Comparison of ENCODE assay signal across 8 mouse cellular contexts in genomic region chr2:162943148-162943846, GRCm38 (mm10). TPM values are rescaled to one million over a fixed set of nuclear protein-coding genes. Genes with fewer than 3 reads are reported as not detected.
DNase-seq lines count a peak whose midpoint lies in the region; ATAC-seq and TF ChIP-seq lines count a peak whose summit lies in the region.

TSS of gene L3mbtl1 (plus strand) at chr2:162943472.

- peaks cover 24% of the 10 kb centered on the region for H3K36me3 ChIP-seq in kidney, embryonic 14.5 days (ENCODE audit: control insufficient read depth, insufficient read depth, low read length)
- peaks cover 31% of the 10 kb centered on the region for H3K36me3 ChIP-seq in forebrain, embryonic 13.5 days (ENCODE audit: poor library complexity, severe bottlenecking)
- peaks cover 27% of the 10 kb centered on the region for H3K36me3 ChIP-seq in intestine, embryonic 14.5 days (ENCODE audit: control insufficient read depth, insufficient read depth, low read length)
- H3K36me3 ChIP-seq in limb, embryonic 14.5 days (ENCODE audit: control insufficient read depth, insufficient read depth, low read length), result peaks cover 20% of the 10 kb centered on the region
- peaks cover 30% of the 10 kb centered on the region for H3K36me3 ChIP-seq in neural tube, embryonic 15.5 days

- no peak for TF ChIP-seq POLR2A in bone marrow macrophage, adult 2 months (IDR thresholded peaks at IDR 0.05; ENCODE audit: borderline replicate concordance, low read depth, low read length)
- no peak for TF ChIP-seq POLR2A in limb, embryonic 14.5 days (IDR thresholded peaks at IDR 0.05; ENCODE audit: borderline replicate concordance, extremely low read depth, insufficient read depth, insufficient read length)

- H3K4me2 ChIP-seq in kidney, embryonic 14.5 days (replicated peaks; ENCODE audit: low read depth, low read length), result peak within 1 kb of the TSS; percentile 67
- H3K4me2 ChIP-seq in forebrain, embryonic 13.5 days, result peak within 1 kb of the TSS; percentile 98
- peak within 1 kb of the TSS; percentile 99 for H3K4me2 ChIP-seq in intestine, embryonic 14.5 days (ENCODE audit: low read length)
- peak within 1 kb of the TSS; percentile 98 for H3K4me2 ChIP-seq in limb, embryonic 14.5 days (replicated peaks; ENCODE audit: low read depth, low read length, severe bottlenecking)
- peak within 1 kb of the TSS; percentile 95 for H3K4me2 ChIP-seq in neural tube, embryonic 15.5 days

- no peak for DNase-seq in kidney, adult 11 months
- peak; percentile 72 for DNase-seq in intestine, embryonic 14.5 days (ENCODE audit: low spot score)
- no peak for DNase-seq in limb, embryonic 14.5 days (ENCODE audit: low spot score)
- DNase-seq in yolk sac, embryonic 10.5 days (ENCODE audit: low spot score), result no peak

- no peak within 1 kb of the TSS for H3K27ac ChIP-seq in kidney, embryonic 14.5 days (ENCODE audit: low read depth, low read length)
- no peak within 1 kb of the TSS for H3K27ac ChIP-seq in bone marrow macrophage, adult 2 months (ENCODE audit: insufficient read depth, low read depth, low read length)
- H3K27ac ChIP-seq in forebrain, embryonic 13.5 days, result no peak within 1 kb of the TSS
- H3K27ac ChIP-seq in intestine, embryonic 14.5 days (ENCODE audit: low read depth), result no peak within 1 kb of the TSS
- H3K27ac ChIP-seq in limb, embryonic 14.5 days (replicated peaks; ENCODE audit: low read depth, low read length), result no peak within 1 kb of the TSS
- peak within 1 kb of the TSS; percentile 77 for H3K27ac ChIP-seq in neural tube, embryonic 15.5 days (replicated peaks)

- peak within 1 kb of the TSS; percentile 32; the same call in 1 of the 2 replicates for H3K9ac ChIP-seq in kidney, embryonic 14.5 days (ENCODE audit: low read depth, low read length)
- peak within 1 kb of the TSS; percentile 68 for H3K9ac ChIP-seq in forebrain, embryonic 13.5 days
- peak within 1 kb of the TSS; percentile 47 for H3K9ac ChIP-seq in intestine, embryonic 14.5 days (ENCODE audit: low read length)
- peak within 1 kb of the TSS; percentile 58 for H3K9ac ChIP-seq in limb, embryonic 14.5 days (ENCODE audit: low read depth, low read length, severe bottlenecking)
- H3K9ac ChIP-seq in neural tube, embryonic 15.5 days (replicated peaks), result peak within 1 kb of the TSS; percentile 69

- TF ChIP-seq CTCF in bone marrow macrophage, adult 2 months (IDR thresholded peaks at IDR 0.05; ENCODE audit: low read depth, low read length), result no peak

- ATAC-seq in kidney, embryonic 14.5 days (ENCODE audit: low FRiP score, low TSS enrichment), result peak; percentile 61
- ATAC-seq in forebrain, embryonic 13.5 days, result peak; percentile 77
- ATAC-seq in intestine, embryonic 14.5 days (replicated peaks; ENCODE audit: low FRiP score, low TSS enrichment, low read depth), result peak; percentile 42; the same call in 1 of the 2 replicates
- peak; percentile 32; the same call in 1 of the 2 replicates for ATAC-seq in limb, embryonic 14.5 days (ENCODE audit: low FRiP score, low read depth)
- peak; percentile 89 for ATAC-seq in neural tube, embryonic 15.5 days (ENCODE audit: low FRiP score)

- H3K4me3 ChIP-seq in kidney, embryonic 14.5 days (ENCODE audit: low read length), result peak within 1 kb of the TSS; percentile 41
- peak within 1 kb of the TSS; percentile 66 for H3K4me3 ChIP-seq in bone marrow macrophage, adult 2 months (ENCODE audit: insufficient read depth, low read length)
- H3K4me3 ChIP-seq in forebrain, embryonic 13.5 days, result peak within 1 kb of the TSS; percentile 55
- H3K4me3 ChIP-seq in intestine, embryonic 14.5 days (ENCODE audit: low read depth, low read length), result peak within 1 kb of the TSS; percentile 53
- H3K4me3 ChIP-seq in limb, embryonic 14.5 days (replicated peaks; ENCODE audit: low read length), result peak within 1 kb of the TSS; percentile 50
- peak within 1 kb of the TSS; percentile 70 for H3K4me3 ChIP-seq in neural tube, embryonic 15.5 days (replicated peaks)

- peaks cover 7% of the 10 kb centered on the region; the same call in 1 of the 2 replicates for H3K27me3 ChIP-seq in kidney, embryonic 14.5 days (ENCODE audit: control insufficient read depth, insufficient read depth, low read length)
- peaks cover 29% of the 10 kb centered on the region for H3K27me3 ChIP-seq in forebrain, embryonic 13.5 days
- peaks cover 19% of the 10 kb centered on the region for H3K27me3 ChIP-seq in intestine, embryonic 14.5 days (replicated peaks; ENCODE audit: control insufficient read depth, insufficient read depth, low read length)
- H3K27me3 ChIP-seq in limb, embryonic 14.5 days (ENCODE audit: control insufficient read depth, insufficient read depth, low read length), result no peaks in the 10 kb centered on the region
- peaks cover 4% of the 10 kb centered on the region; the same call in 1 of the 2 replicates for H3K27me3 ChIP-seq in neural tube, embryonic 15.5 days (replicated peaks)

- H3K9me3 ChIP-seq in kidney, embryonic 14.5 days (ENCODE audit: control insufficient read depth, low read length), result no peaks in the 10 kb centered on the region
- H3K9me3 ChIP-seq in forebrain, embryonic 13.5 days (replicated peaks), result no peaks in the 10 kb centered on the region
- no peaks in the 10 kb centered on the region for H3K9me3 ChIP-seq in intestine, embryonic 14.5 days (ENCODE audit: control insufficient read depth, low read length)
- H3K9me3 ChIP-seq in limb, embryonic 14.5 days (ENCODE audit: control insufficient read depth, low read length), result no peaks in the 10 kb centered on the region
- H3K9me3 ChIP-seq in neural tube, embryonic 15.5 days (replicated peaks), result no peaks in the 10 kb centered on the region

- WGBS in kidney, embryonic 14.5 days, result under 1% methylated on average over 39 of the region's 40 CpGs
- WGBS in forebrain, embryonic 13.5 days, result under 1% methylated on average over 40 of the region's 40 CpGs
- under 1% methylated on average over 40 of the region's 40 CpGs for WGBS in intestine, embryonic 14.5 days
- under 1% methylated on average over 40 of the region's 40 CpGs for WGBS in limb, embryonic 14.5 days
- under 1% methylated on average over 40 of the region's 40 CpGs for WGBS in neural tube, embryonic 15.5 days

- no peaks in the 10 kb centered on the region for H3K4me1 ChIP-seq in kidney, embryonic 14.5 days (ENCODE audit: control insufficient read depth, insufficient read depth, low read length)
- H3K4me1 ChIP-seq in bone marrow macrophage, adult 2 months (ENCODE audit: control insufficient read depth, insufficient read depth, low read length), result peaks cover 11% of the 10 kb centered on the region
- peaks cover 23% of the 10 kb centered on the region for H3K4me1 ChIP-seq in forebrain, embryonic 13.5 days
- no peaks in the 10 kb centered on the region; the same call in 1 of the 2 replicates for H3K4me1 ChIP-seq in intestine, embryonic 14.5 days (replicated peaks; ENCODE audit: control insufficient read depth, insufficient read depth, low read length)
- no peaks in the 10 kb centered on the region for H3K4me1 ChIP-seq in limb, embryonic 14.5 days (ENCODE audit: control insufficient read depth, insufficient read depth, low read length)
- peaks cover 19% of the 10 kb centered on the region for H3K4me1 ChIP-seq in neural tube, embryonic 15.5 days

RNA-seq across cellular contexts. Expression of gene L3mbtl1, which starts in this region (rescaled TPM):
- polyA plus RNA-seq in kidney, embryonic 14.5 days (2014; fragmentation: Nextera tagmentation; extraction: Ambion mirVana), result 0.07 TPM in 1 of 2 replicates, not detected in the other
- not detected in 2 replicates for polyA plus RNA-seq in bone marrow macrophage, adult 2 months (2012; ENCODE audit: insufficient read depth, insufficient read length, missing spikeins)
- 0.25 and 0.37 TPM in 2 replicates for polyA plus RNA-seq in forebrain, embryonic 13.5 days (2015; fragmentation: Nextera tagmentation; extraction: Ambion mirVana)
- polyA plus RNA-seq in intestine, embryonic 14.5 days (2014; fragmentation: Nextera tagmentation; extraction: Ambion mirVana), result 0.07 TPM in 1 of 2 replicates, not detected in the other
- polyA plus RNA-seq in limb, embryonic 14.5 days (2012; rRNA removed), result 0.72 and 0.78 TPM in 2 replicates
- 0.21 and 0.29 TPM in 2 replicates for polyA plus RNA-seq in limb, embryonic 14.5 days (2014; fragmentation: Nextera tagmentation; extraction: Ambion mirVana)
- polyA plus RNA-seq in neural tube, embryonic 15.5 days (2015; fragmentation: Nextera tagmentation; extraction: Ambion mirVana), result 3.6 and 6.0 TPM in 2 replicates

Comparison
In these comparisons a context has a peak if more than half of its experiments do, and no peak if none do; other contexts are left out.
1. Peak in ATAC-seq, H3K4me3 ChIP-seq, H3K9ac ChIP-seq and H3K4me2 ChIP-seq in kidney, embryonic 14.5 days; RNA of the gene not detected or under 1 TPM.
2. Peak in ATAC-seq, H3K4me3 ChIP-seq, H3K9ac ChIP-seq and H3K4me2 ChIP-seq in forebrain, embryonic 13.5 days; RNA of the gene not detected or under 1 TPM.
3. Peak in DNase-seq, ATAC-seq, H3K4me3 ChIP-seq, H3K9ac ChIP-seq and H3K4me2 ChIP-seq in intestine, embryonic 14.5 days; RNA of the gene not detected or under 1 TPM.
4. Peak in ATAC-seq, H3K4me3 ChIP-seq, H3K9ac ChIP-seq and H3K4me2 ChIP-seq in limb, embryonic 14.5 days; RNA of the gene not detected or under 1 TPM.
5. ATAC-seq: peak in every context shown above with its lines; median percentile 89 in neural tube, embryonic 15.5 days; 77 in forebrain, embryonic 13.5 days; 61 in kidney, embryonic 14.5 days; 42 in intestine, embryonic 14.5 days; 32 in limb, embryonic 14.5 days.